Mouse (Mus musculus): Measurements from ENCODE around the gene Foxd3.

The Foxd3 gene

GRCm38 (mm10) chr4:99657831-99658470, 1.9 kb downstream of the Foxd3 start:
- no peak for DNase-seq

GRCm38 (mm10) chr4:99658881-99659280, 2.8 kb downstream of the Foxd3 start:
- no peak for DNase-seq

GRCm38 (mm10) chr4:99659361-99660072, 3.4 kb downstream of the Foxd3 start:
- no peak for DNase-seq

- DNase-seq: no peak
Observed at GRCm38 (mm10) chr4:99660073-99660611, 4.0 kb downstream of the Foxd3 start.

- DNase-seq: no peak
Observed at GRCm38 (mm10) chr4:99660981-99661380, 4.9 kb downstream of the Foxd3 start.

GRCm38 (mm10) chr4:99661956-99662355, 5.9 kb downstream of the Foxd3 start:
- DNase-seq: no peak

- no peak for DNase-seq
Observed at GRCm38 (mm10) chr4:99662431-99662830, 6.3 kb downstream of the Foxd3 start.

GRCm38 (mm10) chr4:99662841-99663567, 6.9 kb downstream of the Foxd3 start:
- no peak for DNase-seq

- DNase-seq: no peak
Observed at GRCm38 (mm10) chr4:99663710-99664109, 7.6 kb downstream of the Foxd3 start.

- DNase-seq: no peak
Observed at GRCm38 (mm10) chr4:99670203-99670851, 14.2 kb downstream of the Foxd3 start.

- no peak for DNase-seq
Observed at GRCm38 (mm10) chr4:99675191-99675590, 19.1 kb downstream of the Foxd3 start.

- DNase-seq: no peak
Observed at GRCm38 (mm10) chr4:99683941-99684340, 27.8 kb downstream of the Foxd3 start.

- DNase-seq: no peak
Observed at GRCm38 (mm10) chr4:99686308-99686707, 30.2 kb downstream of the Foxd3 start.
